22 mouse cellular contexts compared by ENCODE assay signal in genomic region chr3:58054726-58055125, GRCm38 (mm10).
"Had no signal": no experiment of that assay in that cellular context is flagged by ENCODE, and none has a peak within 500 bp of the region (broad histone marks: within the 10 kb centered on the region; RNA-seq: fewer than 3 reads in every experiment).

No protein-coding gene starts in this region.

- H3K27me3 ChIP-seq: kidney, embryonic 15.5 days; limb, embryonic 12.5 days; limb, embryonic 15.5 days; neural tube, embryonic 12.5 days; neural tube, embryonic 15.5 days had no signal

- H3K4me3 ChIP-seq: kidney, embryonic 15.5 days; limb, embryonic 12.5 days; limb, embryonic 15.5 days; neural tube, embryonic 12.5 days; neural tube, embryonic 15.5 days had no signal

- DNase-seq: kidney, adult 2 months; kidney, postnatal 10 days; kidney, postnatal 36 days; layer of hippocampus, postnatal 36 days; left cerebral cortex, postnatal 4 days; lung, adult 2 months; lung, postnatal 14 days; lung, postnatal 4 days; midbrain, embryonic 14.5 days; right cerebral cortex, postnatal 14 days; right cerebral cortex, postnatal 4 days; thymus, adult 2 months; thymus, postnatal 14 days; thymus, postnatal 4 days had no signal

- H3K36me3 ChIP-seq: kidney, embryonic 15.5 days; limb, embryonic 12.5 days; limb, embryonic 15.5 days; neural tube, embryonic 12.5 days; neural tube, embryonic 15.5 days had no signal

- H3K4me1 ChIP-seq: limb, embryonic 12.5 days; limb, embryonic 15.5 days had no signal

- ATAC-seq: intestine, postnatal 0 days had no signal

- H3K9ac ChIP-seq: kidney, embryonic 15.5 days; limb, embryonic 12.5 days; limb, embryonic 15.5 days; neural tube, embryonic 12.5 days; neural tube, embryonic 15.5 days had no signal

- H3K9me3 ChIP-seq: kidney, embryonic 15.5 days; limb, embryonic 12.5 days; limb, embryonic 15.5 days; neural tube, embryonic 12.5 days; neural tube, embryonic 15.5 days had no signal

- H3K27ac ChIP-seq: kidney, embryonic 15.5 days; limb, embryonic 12.5 days; limb, embryonic 15.5 days; neural tube, embryonic 12.5 days; neural tube, embryonic 15.5 days; stomach, postnatal 0 days had no signal

- H3K4me2 ChIP-seq: kidney, embryonic 15.5 days; limb, embryonic 12.5 days; limb, embryonic 15.5 days; midbrain, embryonic 11.5 days; neural tube, embryonic 12.5 days; neural tube, embryonic 15.5 days had no signal
